Mouse (Mus musculus): ENCODE measurements at regions not wholly inside any gene's neighbourhood (a gene's known extent, or its start where the extent isn't known, plus 50 kb on each side); places are given as distances from the start of the nearest gene placed in this dataset.

GRCm38 (mm10) chr3:52802324-52802723 is 214.7 kb downstream of the Cog6 start:
- no peak for DNase-seq (ENCODE audit: low read depth, low spot score)

DNA sequence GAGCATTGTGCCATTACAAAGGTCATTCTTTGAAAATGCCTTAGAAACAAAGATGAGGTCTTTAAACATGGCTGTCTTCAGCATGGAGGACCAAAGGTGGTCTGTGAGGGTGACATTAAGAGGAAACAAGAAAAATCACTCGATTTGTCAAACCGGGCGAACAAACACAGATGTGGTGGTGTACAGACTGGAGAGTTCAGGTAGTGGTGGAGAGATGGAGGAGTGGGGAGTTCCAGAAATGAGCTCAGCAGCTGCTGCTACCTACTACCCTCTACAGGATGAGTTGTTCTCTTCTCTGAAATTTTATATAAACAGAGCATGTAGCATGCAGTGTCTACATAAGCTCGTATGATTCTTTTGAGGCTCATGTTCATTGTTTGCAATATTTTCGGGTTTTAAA is 215.6 kb downstream of the Cog6 start:
- DNase-seq (ENCODE audit: low read depth, low spot score), result no peak

- peak; percentile 9 for DNase-seq (ENCODE audit: low read depth, low spot score)
These were observed 216.4 kb downstream of the Cog6 start for GRCm38 (mm10) chr3:52800673-52801072.

DNA sequence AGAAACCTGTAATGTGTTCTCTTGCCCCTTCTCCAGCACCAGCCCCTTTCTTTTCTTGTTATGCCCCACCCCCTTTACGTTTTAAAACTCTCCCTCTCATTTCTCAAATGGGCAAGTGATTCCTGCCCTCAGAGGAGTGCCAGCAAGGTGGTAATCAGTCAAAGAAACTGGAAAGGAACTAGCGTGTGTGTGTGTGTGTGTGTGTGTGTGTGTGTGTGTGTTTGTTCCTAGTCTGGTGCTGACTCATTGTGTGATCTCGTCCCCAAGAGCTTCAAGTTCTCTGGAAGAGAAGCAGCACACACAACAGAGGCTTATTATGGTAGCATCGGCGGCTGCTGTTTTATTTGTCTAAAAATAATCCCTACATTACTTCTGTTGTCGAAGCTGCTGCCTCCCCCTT is 219.2 kb downstream of the Cog6 start:
- DNase-seq (ENCODE audit: low read depth, low spot score), result no peak

DNA sequence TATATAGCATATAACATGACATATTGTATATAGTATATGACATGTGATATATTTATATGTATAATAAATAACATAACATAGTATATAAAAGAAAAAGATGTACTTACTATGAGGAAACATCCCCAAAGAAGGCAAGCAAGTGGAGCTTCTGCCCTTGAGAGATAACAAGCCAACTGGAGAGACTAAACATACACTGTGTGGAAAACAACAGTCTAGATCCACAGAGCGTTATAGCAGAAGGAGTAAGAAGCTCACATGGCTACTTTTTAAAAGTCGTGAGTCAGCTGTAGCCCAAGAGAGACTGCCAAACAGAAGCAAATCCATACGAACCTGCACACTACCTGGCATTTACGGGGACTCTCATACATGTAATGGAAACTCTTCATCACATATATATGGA is 219.9 kb downstream of the Cog6 start:
- no peak for DNase-seq (ENCODE audit: low read depth, low spot score)

DNA sequence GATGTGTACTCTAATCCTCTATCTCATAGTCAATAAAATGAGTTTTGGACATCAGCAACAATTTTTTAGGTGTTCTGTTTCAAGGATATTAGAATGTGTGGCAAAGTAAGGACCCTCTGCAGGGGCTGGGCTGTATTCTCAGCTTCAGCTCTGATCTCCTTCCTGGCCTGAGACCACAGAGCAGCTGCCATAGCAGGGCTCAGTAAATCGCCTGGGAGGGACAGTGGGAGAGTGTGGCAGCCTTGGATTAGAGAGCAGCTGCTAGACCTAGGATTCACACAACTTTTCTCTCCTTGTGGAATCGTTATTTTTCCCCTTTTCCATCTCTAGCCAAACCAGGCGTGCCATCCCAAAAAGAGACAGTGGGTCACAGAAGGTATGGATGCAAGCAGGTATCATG is 222.8 kb downstream of the Cog6 start:
- DNase-seq (ENCODE audit: low read depth, low spot score), result no peak

DNA sequence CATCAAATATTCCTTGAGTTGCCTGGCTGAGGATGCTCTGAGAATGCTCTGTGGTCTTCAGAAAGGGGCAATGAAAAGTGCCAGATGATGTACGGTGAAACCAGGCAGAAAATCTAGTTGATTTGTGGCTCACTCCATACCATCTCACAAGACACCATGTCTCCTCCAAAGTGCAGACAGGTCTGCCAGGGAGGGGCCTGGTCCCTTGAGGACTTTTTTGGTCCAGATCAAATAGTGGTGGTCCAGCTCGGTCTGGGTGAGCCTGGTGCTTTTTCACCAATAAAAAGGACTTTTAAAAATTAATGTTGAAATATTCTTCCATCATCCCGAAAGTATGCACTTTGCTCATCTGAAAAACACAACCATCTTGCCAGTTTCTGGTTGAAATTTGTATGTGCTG is 224.2 kb downstream of the Cog6 start:
- DNase-seq (ENCODE audit: low read depth, low spot score), result no peak

- no peak for DNase-seq (ENCODE audit: low read depth, low spot score)
These were observed 224.9 kb downstream of the Cog6 start for GRCm38 (mm10) chr3:52792121-52792520.

GRCm38 (mm10) chr3:52790942-52791341 is 226.1 kb downstream of the Cog6 start:
- DNase-seq (ENCODE audit: low read depth, low spot score), result no peak

DNA sequence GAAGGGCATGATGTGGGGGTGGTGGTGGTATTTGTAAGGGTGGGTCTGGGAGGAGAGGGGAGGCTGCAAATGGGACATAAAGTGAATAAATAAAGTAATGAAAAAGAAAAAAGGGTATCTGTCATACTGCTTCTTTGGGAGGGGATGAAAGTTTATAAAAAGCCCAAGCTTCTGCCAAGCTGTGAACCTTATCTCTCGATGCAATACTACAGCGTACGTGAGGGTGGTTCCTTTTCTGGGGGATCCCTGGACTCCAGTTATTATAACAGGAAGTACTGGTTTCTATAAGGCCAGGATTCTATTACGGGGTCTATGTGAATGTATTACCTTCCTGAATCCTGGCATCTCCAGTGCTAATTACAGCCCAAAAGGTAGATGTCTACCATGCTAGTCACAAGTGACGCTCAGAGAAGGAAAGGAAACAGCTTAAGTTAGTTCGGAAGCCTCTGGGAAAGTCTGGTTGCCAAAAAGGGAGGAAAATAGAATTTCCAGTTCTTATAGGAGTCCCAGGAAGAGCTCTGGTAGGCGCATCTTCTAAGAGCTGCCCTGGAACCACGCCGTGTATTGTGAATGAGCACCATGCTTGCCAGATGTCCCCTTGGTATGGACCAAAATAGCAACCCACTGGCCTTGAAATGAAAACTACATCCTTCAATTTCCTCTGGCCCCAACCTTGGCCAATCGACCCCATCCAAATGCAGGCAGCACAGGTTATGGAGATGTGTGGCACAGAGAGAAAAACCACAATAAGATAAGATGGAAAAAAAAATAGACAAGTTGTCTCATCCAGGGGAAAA is 228.9 kb downstream of the Cog6 start:
- no peak for DNase-seq (ENCODE audit: low read depth, low spot score)

DNA sequence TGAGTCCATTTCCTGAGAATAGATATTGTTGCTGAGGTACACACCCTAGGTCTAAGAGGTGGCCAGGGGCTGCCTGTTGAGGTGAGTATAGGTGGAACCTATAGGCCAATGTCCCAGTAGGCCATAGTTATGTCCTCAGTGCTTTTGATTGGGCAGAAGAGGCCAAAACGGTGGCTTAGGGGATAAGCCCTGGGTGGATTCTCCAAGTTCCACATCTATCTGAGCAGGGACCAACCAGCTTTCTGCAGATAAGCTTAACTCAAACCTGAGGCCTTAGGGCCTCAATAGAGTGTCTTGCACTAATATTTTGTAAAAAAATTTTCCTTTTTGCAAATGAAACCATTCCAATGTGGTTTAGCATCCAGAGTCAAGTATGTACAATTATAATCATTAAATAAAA is 231.4 kb downstream of the Cog6 start:
- no peak for DNase-seq (ENCODE audit: low read depth, low spot score)

GRCm38 (mm10) chr3:52784476-52784875 is 232.6 kb downstream of the Cog6 start:
- no peak for DNase-seq (ENCODE audit: low read depth, low spot score)

- no peak for DNase-seq (ENCODE audit: low read depth, low spot score)
These were observed 234.5 kb downstream of the Cog6 start for GRCm38 (mm10) chr3:52782576-52782975.

DNA sequence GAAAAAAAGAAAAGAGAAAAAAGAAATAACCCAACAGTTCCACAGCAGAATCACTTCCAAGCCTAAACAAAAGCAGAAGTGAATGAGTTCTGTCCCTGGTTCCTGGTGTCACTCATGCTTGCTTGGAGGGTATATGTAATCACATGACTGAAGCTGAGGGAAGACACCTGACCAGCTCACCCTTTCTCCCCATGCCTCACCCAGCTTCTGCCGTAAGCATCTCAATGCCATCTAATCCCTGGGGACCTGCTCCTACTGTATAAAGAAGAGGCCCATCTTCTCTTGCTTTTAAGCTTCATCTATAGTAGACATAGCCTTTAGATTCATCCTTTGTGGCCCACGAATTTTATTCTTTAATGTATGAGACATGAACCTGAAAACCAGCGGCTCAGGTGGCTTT is 235.5 kb downstream of the Cog6 start:
- no peak for DNase-seq (ENCODE audit: low read depth, low spot score)

DNA sequence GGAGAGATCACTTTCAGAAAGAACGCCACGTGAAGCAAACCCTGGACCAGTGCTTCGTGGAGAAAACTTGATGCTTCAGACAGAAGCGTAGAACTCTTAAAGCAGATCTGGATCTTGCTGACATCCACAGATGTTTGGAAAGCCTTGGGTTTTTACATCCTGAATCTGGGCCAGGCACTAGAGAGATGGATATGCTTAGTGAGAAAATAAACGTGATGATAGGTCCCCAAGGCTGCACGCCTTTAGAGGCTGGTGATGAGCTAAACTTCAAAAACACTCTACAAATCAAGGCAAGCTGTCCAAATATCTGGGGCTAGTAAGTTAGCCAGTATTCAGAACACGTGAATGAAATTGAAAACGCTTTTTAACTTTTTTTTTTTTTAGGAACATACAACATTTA is 236.7 kb downstream of the Cog6 start:
- DNase-seq (ENCODE audit: low read depth, low spot score), result no peak

- DNase-seq (ENCODE audit: low read depth, low spot score), result no peak
These were observed 241.2 kb downstream of the Cog6 start for GRCm38 (mm10) chr3:52775875-52776274.

- no peak for DNase-seq (ENCODE audit: low read depth, low spot score)
These were observed 241.9 kb downstream of the Cog6 start for GRCm38 (mm10) chr3:52775156-52775555.

GRCm38 (mm10) chr3:52774734-52775133 is 242.3 kb downstream of the Cog6 start:
- DNase-seq (ENCODE audit: low read depth, low spot score), result no peak

- DNase-seq (ENCODE audit: low read depth, low spot score), result no peak
These were observed 249.8 kb downstream of the Cog6 start for GRCm38 (mm10) chr3:52767276-52767675.

DNA sequence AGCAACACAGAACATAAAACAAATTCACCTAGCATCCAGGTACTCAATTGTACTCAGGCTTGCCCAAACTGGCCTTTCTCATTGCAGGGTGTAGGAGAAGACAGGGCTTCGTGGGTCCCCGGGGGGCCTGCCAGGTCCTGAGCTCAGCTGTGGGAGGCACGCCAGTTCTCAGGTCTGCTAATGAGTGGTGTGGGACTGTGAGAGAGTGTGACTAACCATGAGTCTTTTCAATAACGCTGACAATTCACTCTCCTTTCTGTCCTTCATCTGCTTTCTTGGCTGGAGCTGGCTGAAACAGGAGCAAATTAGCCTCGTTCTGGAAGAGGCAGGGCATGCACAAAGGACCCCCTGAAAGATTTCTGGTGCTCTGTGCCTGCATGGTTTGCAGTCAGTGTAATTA is 250.2 kb downstream of the Cog6 start:
- no peak for DNase-seq (ENCODE audit: low read depth, low spot score)

DNA sequence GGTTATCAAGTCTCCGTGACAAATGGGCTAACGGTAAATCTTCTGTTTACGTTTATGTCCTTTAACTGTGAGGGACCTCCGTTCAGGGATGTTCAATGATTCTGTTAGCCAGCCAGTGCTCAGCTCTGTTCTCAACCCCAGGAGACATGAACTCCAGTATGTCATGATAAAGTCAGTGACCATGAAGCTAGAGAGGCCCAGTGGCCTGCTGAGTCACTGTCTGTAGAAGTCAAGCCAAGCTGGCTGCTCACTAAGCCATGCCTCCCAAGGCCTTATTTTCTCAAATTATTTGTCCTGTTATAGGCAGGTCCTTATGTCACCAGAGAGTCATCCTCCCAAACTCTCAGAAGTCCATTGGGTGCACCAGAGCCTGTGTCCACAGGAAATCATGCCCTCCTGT is 252.9 kb downstream of the Cog6 start:
- DNase-seq (ENCODE audit: low read depth, low spot score), result peak; percentile 51

DNA sequence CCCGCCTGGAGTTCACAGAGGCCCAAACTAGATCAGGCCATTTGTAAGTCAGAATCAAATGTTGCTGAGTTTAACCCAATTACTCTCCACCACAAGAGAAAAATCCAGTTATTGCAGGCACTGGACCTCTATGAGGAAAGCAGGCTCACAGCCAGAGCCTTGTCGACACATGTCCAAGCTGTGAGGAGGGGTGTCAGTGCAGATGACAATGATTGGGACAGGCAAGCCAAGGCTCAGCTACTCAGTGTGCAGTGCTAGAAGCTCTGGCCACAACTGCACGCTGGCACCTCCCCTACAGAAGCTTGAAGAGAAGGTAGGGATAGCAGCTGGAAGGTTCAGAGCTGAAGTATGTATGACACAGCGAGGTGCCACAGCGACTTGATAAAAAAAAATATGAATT is 253.4 kb downstream of the Cog6 start:
- peak; percentile 35 for DNase-seq (ENCODE audit: low read depth, low spot score)

DNA sequence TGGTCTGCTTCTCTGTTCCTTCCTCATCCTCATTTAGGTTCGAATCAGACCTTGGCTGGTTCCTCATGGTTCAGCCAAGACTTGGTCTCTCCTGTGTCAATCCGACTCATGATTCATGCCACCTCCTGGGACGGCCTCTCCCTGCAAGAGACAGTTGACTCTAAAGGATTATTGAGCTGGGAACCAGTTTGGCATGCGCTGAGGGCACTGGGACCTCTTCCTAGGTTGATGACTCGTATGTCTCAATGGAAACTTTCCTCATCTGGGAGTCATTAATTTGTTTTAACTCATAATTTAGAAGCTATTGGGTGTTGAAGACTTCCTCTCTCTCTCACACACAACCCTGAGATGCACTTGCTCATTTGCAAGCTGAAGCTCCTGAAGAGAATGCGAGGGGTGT is 254.5 kb downstream of the Cog6 start:
- DNase-seq (ENCODE audit: low read depth, low spot score), result peak; percentile 74

GRCm38 (mm10) chr3:52759846-52760245 is 257.2 kb downstream of the Cog6 start:
- DNase-seq (ENCODE audit: low read depth, low spot score), result no peak
